7 mouse cellular contexts compared by ENCODE assay signal in the genomic region with DNA sequence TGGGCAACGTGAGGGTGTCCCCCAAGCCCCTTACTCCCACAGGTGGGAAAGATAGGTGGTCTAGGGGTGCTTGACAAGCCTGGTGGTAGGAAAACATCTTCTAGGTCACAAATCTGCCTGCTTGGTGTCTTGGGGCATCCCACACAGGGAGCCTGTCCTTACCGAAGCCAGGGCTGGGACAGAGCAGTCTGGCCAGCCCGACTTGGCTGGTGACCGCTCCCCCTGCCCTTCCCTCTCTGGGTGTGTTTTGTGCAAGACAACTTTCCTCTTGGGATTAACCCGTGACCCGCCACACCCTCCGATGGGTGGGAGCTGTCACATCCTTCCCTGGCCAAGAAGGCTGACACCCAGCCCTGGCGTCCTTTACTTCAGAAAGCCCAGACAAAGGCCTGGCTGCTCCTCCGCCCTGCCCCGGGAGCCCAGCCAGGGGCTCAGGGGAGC. TPM values are rescaled to one million over a fixed set of nuclear protein-coding genes. Genes with fewer than 3 reads are reported as not detected.
DNase-seq lines count a peak whose midpoint lies in the region; ATAC-seq and TF ChIP-seq lines count a peak whose summit lies in the region.

No protein-coding gene starts in this region.

- no peak for TF ChIP-seq POLR2A in cerebellum, adult 2 months (IDR thresholded peaks at IDR 0.05; ENCODE audit: borderline replicate concordance, insufficient read depth, low read length)

- H3K4me2 ChIP-seq in intestine, embryonic 14.5 days (ENCODE audit: low read length): peak overlapping the region; percentile 93
- H3K4me2 ChIP-seq in liver, embryonic 16.5 days (ENCODE audit: low read depth, low read length): peak overlapping the region; percentile 84

- H3K36me3 ChIP-seq in intestine, embryonic 14.5 days (ENCODE audit: control insufficient read depth, insufficient read depth, low read length): no peaks in the 10 kb centered on the region
- no peaks in the 10 kb centered on the region for H3K36me3 ChIP-seq in liver, embryonic 16.5 days (ENCODE audit: control insufficient read depth, insufficient read depth)

- H3K9me3 ChIP-seq in intestine, embryonic 14.5 days (ENCODE audit: control insufficient read depth, low read length): no peaks in the 10 kb centered on the region
- H3K9me3 ChIP-seq in liver, embryonic 16.5 days (replicated peaks; ENCODE audit: control insufficient read depth, low read length): no peaks in the 10 kb centered on the region

- peaks cover 9% of the 10 kb centered on the region; the same call in 1 of the 2 replicates for H3K4me1 ChIP-seq in cerebellum, adult 2 months (ENCODE audit: control insufficient read depth, insufficient read depth, low read length)
- peaks cover 12% of the 10 kb centered on the region for H3K4me1 ChIP-seq in intestine, embryonic 14.5 days (replicated peaks; ENCODE audit: control insufficient read depth, insufficient read depth, low read length)
- peaks cover 26% of the 10 kb centered on the region for H3K4me1 ChIP-seq in liver, embryonic 16.5 days (ENCODE audit: control insufficient read depth, low read depth, low read length)

- intact Hi-C loops in gastrocnemius, postnatal 14 days (cut with DNase I; ENCODE audit: low total_unique reads): no loop called here

- H3K4me3 ChIP-seq in cerebellum, adult 2 months (replicated peaks; ENCODE audit: insufficient read depth, low read depth, low read length): peak overlapping the region; percentile 93
- peak overlapping the region; percentile 97 for H3K4me3 ChIP-seq in intestine, embryonic 14.5 days (ENCODE audit: low read depth, low read length)
- H3K4me3 ChIP-seq in liver, embryonic 16.5 days (ENCODE audit: low read depth, low read length): peak overlapping the region; percentile 68

- H3K27ac ChIP-seq in cerebellum, adult 2 months (ENCODE audit: insufficient read depth, low read length): peak overlapping the region; percentile 92
- peak overlapping the region; percentile 76; the same call in 1 of the 2 replicates for H3K27ac ChIP-seq in intestine, embryonic 14.5 days (ENCODE audit: low read depth)
- no peak overlapping the region for H3K27ac ChIP-seq in liver, embryonic 16.5 days (ENCODE audit: low read length)

- no peaks in the 10 kb centered on the region for H3K27me3 ChIP-seq in cerebellum, adult 2 months (ENCODE audit: control insufficient read depth, insufficient read depth, low read length)
- H3K27me3 ChIP-seq in intestine, embryonic 14.5 days (replicated peaks; ENCODE audit: control insufficient read depth, insufficient read depth, low read length): no peaks in the 10 kb centered on the region
- H3K27me3 ChIP-seq in liver, embryonic 16.5 days (ENCODE audit: control insufficient read depth, insufficient read depth, low read depth, low read length): peaks cover 8% of the 10 kb centered on the region

- peak; percentile 43 for DNase-seq in ZHBTc4 (ENCODE audit: low read depth, low spot score)
- peak; percentile 60 to 71 for DNase-seq in cerebellum, adult 2 months
- DNase-seq in gastrocnemius, postnatal 14 days: peak; percentile 84
- DNase-seq in intestine, embryonic 14.5 days (ENCODE audit: low spot score): peak; percentile 70
- peak; percentile 55 for DNase-seq in ovary, postnatal 14 days (ENCODE audit: low spot score)
- DNase-seq in frontal cortex, postnatal 10 days (ENCODE audit: low spot score in 2 of 2): no peak

- no peak; the same call in 1 of the 2 replicates for ATAC-seq in intestine, embryonic 14.5 days (replicated peaks; ENCODE audit: low FRiP score, low TSS enrichment, low read depth)
- ATAC-seq in liver, embryonic 16.5 days (ENCODE audit: low read depth): 0 out of 2 replicates have a peak, but pooled peaks have one; percentile 10

- WGBS in cerebellum, adult 2 months: 2% methylated on average over 10 of the region's 10 CpGs
- 10% methylated on average over 10 of the region's 10 CpGs for WGBS in intestine, embryonic 14.5 days
- WGBS in liver, embryonic 16.5 days (ENCODE audit: insufficient replicate concordance): 28% methylated on average over 10 of the region's 10 CpGs

- peak overlapping the region; percentile 89 for H3K9ac ChIP-seq in intestine, embryonic 14.5 days (ENCODE audit: low read length)
- H3K9ac ChIP-seq in liver, embryonic 16.5 days (ENCODE audit: low read depth, low read length): no peak overlapping the region

- TF ChIP-seq CTCF in cerebellum, adult 2 months (IDR thresholded peaks at IDR 0.05; ENCODE audit: borderline replicate concordance, insufficient read depth, low read depth, low read length): no peak

RNA-seq across cellular contexts. Expression of gene Palm, which starts 1.1 kb away (rescaled TPM):
- polyA plus RNA-seq in cerebellum, adult 2 months (2012; rRNA removed): 140 and 143 TPM in 2 replicates
- 10 to 100 TPM; 25.7 to 33.5 TPM for total RNA-seq in gastrocnemius, postnatal 14 days (2021)
- polyA plus RNA-seq in intestine, embryonic 14.5 days (2014; fragmentation: Nextera tagmentation; extraction: Ambion mirVana): 63.4 and 66.2 TPM in 2 replicates
- 7.9 and 8.0 TPM in 2 replicates for polyA plus RNA-seq in liver, embryonic 16.5 days (2015; fragmentation: Nextera tagmentation; extraction: Ambion mirVana)

RNA-seq across cellular contexts. Expression of gene Prss57, which starts 3.8 kb away (rescaled TPM):
- polyA plus RNA-seq in cerebellum, adult 2 months (2012; rRNA removed): 0.16 and 0.19 TPM in 2 replicates
- total RNA-seq in gastrocnemius, postnatal 14 days (2021): not detected
- 0.45 TPM in 1 of 2 replicates, not detected in the other for polyA plus RNA-seq in intestine, embryonic 14.5 days (2014; fragmentation: Nextera tagmentation; extraction: Ambion mirVana)
- 6.3 and 7.1 TPM in 2 replicates for polyA plus RNA-seq in liver, embryonic 16.5 days (2015; fragmentation: Nextera tagmentation; extraction: Ambion mirVana)

RNA-seq across cellular contexts. Expression of gene Fstl3, which starts 17.4 kb away (rescaled TPM):
- 2.2 and 2.5 TPM in 2 replicates for polyA plus RNA-seq in cerebellum, adult 2 months (2012; rRNA removed)
- total RNA-seq in gastrocnemius, postnatal 14 days (2021): 1 to 10 TPM; 1.3 to 2.2 TPM
- polyA plus RNA-seq in intestine, embryonic 14.5 days (2014; fragmentation: Nextera tagmentation; extraction: Ambion mirVana): 10.1 and 11.1 TPM in 2 replicates
- polyA plus RNA-seq in liver, embryonic 16.5 days (2015; fragmentation: Nextera tagmentation; extraction: Ambion mirVana): 1.0 TPM in 2 replicates

RNA-seq across cellular contexts. Expression of gene Misp, which starts 26.3 kb away (rescaled TPM):
- 0.29 and 0.41 TPM in 2 replicates for polyA plus RNA-seq in cerebellum, adult 2 months (2012; rRNA removed)
- total RNA-seq in gastrocnemius, postnatal 14 days (2021): under 1 TPM in 1 of 2 experiments, not detected in 1; 0.35 TPM
- polyA plus RNA-seq in intestine, embryonic 14.5 days (2014; fragmentation: Nextera tagmentation; extraction: Ambion mirVana): 78.3 and 87.9 TPM in 2 replicates
- 0.43 and 1.4 TPM in 2 replicates for polyA plus RNA-seq in liver, embryonic 16.5 days (2015; fragmentation: Nextera tagmentation; extraction: Ambion mirVana)

RNA-seq across cellular contexts. Expression of gene Rnf126, which starts 27.8 kb away (rescaled TPM):
- 126 and 127 TPM in 2 replicates for polyA plus RNA-seq in cerebellum, adult 2 months (2012; rRNA removed)
- total RNA-seq in gastrocnemius, postnatal 14 days (2021): 10 to 100 TPM; 25.9 to 30.6 TPM
- 80.3 and 90.3 TPM in 2 replicates for polyA plus RNA-seq in intestine, embryonic 14.5 days (2014; fragmentation: Nextera tagmentation; extraction: Ambion mirVana)
- polyA plus RNA-seq in liver, embryonic 16.5 days (2015; fragmentation: Nextera tagmentation; extraction: Ambion mirVana): 17.4 and 26.2 TPM in 2 replicates

Comparison
In these comparisons a context has a peak if more than half of its experiments do, and no peak if none do; other contexts are left out.
1. DNase-seq: peak in ZHBTc4 (single experiment), cerebellum, adult 2 months (2 of 2), gastrocnemius, postnatal 14 days (single experiment), intestine, embryonic 14.5 days (single experiment) and ovary, postnatal 14 days (single experiment); none in frontal cortex, postnatal 10 days (0 of 2).
2. Peak in every context shown above with its lines, with median percentiles within 50 percentile points of each other: H3K4me3 ChIP-seq.